Mouse (Mus musculus) forebrain, embryonic 16.5 days (tissue): ENCODE measurements around the gene Zfp316. TPM values are rescaled to one million over a fixed set of nuclear protein-coding genes. Genes with fewer than 3 reads are reported as not detected.

ENCODE experiments used
- ATAC-seq: fragments of 200-750 bp; cut with Nextera tagmentation; 2 replicates; pipeline ENCODE4 v1.8.0; 2017; ENCODE audit warnings: mild to moderate bottlenecking, moderate library complexity
- H3K27ac ChIP-seq: fragments of 300-500 bp; sonication (generic); 2 replicates; pipeline ENCODE4 v1.5.1; 2014; ENCODE audit warnings: low read length, control low read depth
- H3K27me3 ChIP-seq: fragments of 300-500 bp; sonication (generic); replicated peaks from 2 replicates; pipeline ENCODE4 v1.6.1; 2014; ENCODE audit warnings: low read length; ENCODE audit not compliant: control insufficient read depth, insufficient read depth
- H3K36me3 ChIP-seq: fragments of 300-500 bp; sonication (generic); 2 replicates; pipeline ENCODE4 v1.6.1; 2014; ENCODE audit not compliant: control insufficient read depth, insufficient read depth
- H3K4me1 ChIP-seq: fragments of 300-500 bp; sonication (generic); replicated peaks from 2 replicates; pipeline ENCODE4 v1.6.1; 2014; ENCODE audit warnings: low read length; ENCODE audit not compliant: control insufficient read depth, insufficient read depth
- H3K4me2 ChIP-seq: fragments of 300-500 bp; sonication (generic); 2 replicates; pipeline ENCODE4 v1.6.1; 2014; ENCODE audit warnings: mild to moderate bottlenecking, low read length, control low read depth
- H3K4me3 ChIP-seq: fragments of 300-500 bp; sonication (generic); replicated peaks from 2 replicates; pipeline ENCODE4 v1.5.1; 2014; ENCODE audit warnings: mild to moderate bottlenecking, low read length, control low read depth
- H3K9ac ChIP-seq: fragments of 300-500 bp; sonication (generic); replicated peaks from 2 replicates; pipeline ENCODE4 v1.6.1; 2014; ENCODE audit warnings: low read depth, low read length, control low read depth
- H3K9me3 ChIP-seq: fragments of 300-500 bp; sonication (generic); 2 replicates; pipeline ENCODE4 v1.6.1; 2016; ENCODE audit warnings: low read length; ENCODE audit not compliant: control insufficient read depth
- WGBS: fragments of 180-500 bp; shearing (Covaris S2); extraction: QIAGEN DNeasy Blood & Tissue Kit; methylation state at CpG from one replicate; pipeline ENCODE4 v1.1.7; 2014; 5-methylcytosine and 5-hydroxymethylcytosine counted together
- polyA plus RNA-seq: library from polyadenylated mRNA; unstranded; fragments of >200 nt; fragmentation: Nextera tagmentation; extraction: Ambion mirVana; gene quantifications from 2 replicates; pipeline ENCODE4 v1.2.1, GENCODE M21; 2015

The Zfp316 gene
- polyA plus RNA-seq, 1 experiment from 2014 or later: 9.5 TPM

- WGBS: 8% methylated on average over 75 of the region's 81 CpGs
- Histone ChIP-seq H3K4me1 (peaks cover 19% of the 10 kb centered on the region), H3K36me3 (peaks cover 20% of the 10 kb centered on the region), H3K27me3 (peaks cover 32% of the 10 kb centered on the region), H3K4me3 (peak overlapping the region; percentile 33), H3K27ac (no peak overlapping the region), H3K9ac (peak overlapping the region; percentile 24), H3K4me2 (peak overlapping the region; percentile 54), H3K9me3 (no peaks in the 10 kb centered on the region)
- peak; percentile 43 for ATAC-seq
Measured at GRCm38 (mm10) chr5:143253881-143254486, 15.8 kb downstream of the Zfp316 start.

GRCm38 (mm10) chr5:143253186-143253880, 16.5 kb downstream of the Zfp316 start:
- Histone ChIP-seq H3K4me2 (peak overlapping the region; percentile 54), H3K27me3 (peaks cover 32% of the 10 kb centered on the region), H3K27ac (no peak overlapping the region), H3K4me1 (peaks cover 19% of the 10 kb centered on the region), H3K9me3 (no peaks in the 10 kb centered on the region), H3K9ac (peak overlapping the region; percentile 24; the same call in 1 of the 2 replicates), H3K4me3 (peak overlapping the region; percentile 33), H3K36me3 (peaks cover 23% of the 10 kb centered on the region)
- peak; percentile 27; the same call in 1 of the 2 replicates for ATAC-seq
- WGBS: 7% methylated on average over 103 of the region's 103 CpGs

- WGBS: 49% methylated on average over 18 of the region's 18 CpGs
- ATAC-seq: no peak
- H3K9ac ChIP-seq: no peak overlapping the region; the same call in 1 of the 2 replicates
- peaks cover 23% of the 10 kb centered on the region for H3K36me3 ChIP-seq
- peaks cover 32% of the 10 kb centered on the region for H3K27me3 ChIP-seq
- H3K4me3 ChIP-seq: no peak overlapping the region
- H3K9me3 ChIP-seq: no peaks in the 10 kb centered on the region
- H3K4me2 ChIP-seq: no peak overlapping the region
- peaks cover 19% of the 10 kb centered on the region for H3K4me1 ChIP-seq
- H3K27ac ChIP-seq: no peak overlapping the region
Measured at GRCm38 (mm10) chr5:143252791-143253185, 17.0 kb downstream of the Zfp316 start.

DNA sequence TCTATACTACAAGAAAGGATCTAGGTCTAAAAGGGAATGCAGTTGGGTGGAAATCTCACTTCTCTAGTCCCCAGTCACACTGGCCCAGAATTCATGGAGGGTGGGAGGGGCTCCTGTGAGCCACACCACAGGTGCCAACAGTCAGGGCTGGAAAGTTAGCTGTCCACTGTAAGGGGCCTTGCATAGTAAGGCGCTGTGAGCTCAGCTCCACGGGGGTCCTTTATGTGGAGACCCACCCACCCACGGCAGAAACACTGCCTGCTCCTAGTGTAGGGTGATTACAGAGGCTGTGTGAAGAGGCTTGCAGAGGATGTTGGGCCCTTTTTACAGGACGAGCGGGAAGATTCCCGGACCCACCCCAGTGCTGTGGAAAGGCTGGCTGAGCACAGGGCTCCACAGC, 17.8 kb downstream of the Zfp316 start:
- peaks cover 30% of the 10 kb centered on the region for H3K36me3 ChIP-seq
- H3K9ac ChIP-seq: no peak overlapping the region
- no peak for ATAC-seq
- H3K27ac ChIP-seq: no peak overlapping the region
- no peaks in the 10 kb centered on the region for H3K9me3 ChIP-seq
- H3K4me2 ChIP-seq: no peak overlapping the region
- 58% methylated on average over 6 of the region's 6 CpGs for WGBS
- H3K4me1 ChIP-seq: peaks cover 19% of the 10 kb centered on the region
- H3K27me3 ChIP-seq: peaks cover 32% of the 10 kb centered on the region
- H3K4me3 ChIP-seq: no peak overlapping the region

DNA sequence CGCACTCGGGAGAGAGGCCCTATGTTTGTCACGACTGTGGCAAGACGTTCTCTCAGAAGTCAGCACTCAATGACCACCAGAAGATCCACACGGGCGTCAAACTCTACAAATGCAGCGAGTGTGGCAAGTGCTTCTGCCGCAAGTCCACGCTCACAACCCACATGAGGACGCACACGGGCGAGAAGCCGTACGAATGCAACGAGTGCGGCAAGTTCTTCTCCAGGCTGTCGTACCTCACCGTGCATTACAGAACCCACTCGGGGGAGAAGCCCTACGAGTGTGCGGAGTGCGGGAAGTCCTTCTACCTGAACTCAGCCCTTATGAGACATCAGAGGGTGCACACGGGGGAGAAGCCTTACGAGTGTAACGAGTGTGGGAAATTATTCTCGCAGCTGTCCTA, 24.9 kb downstream of the Zfp316 start:
- Histone ChIP-seq H3K27me3 (no peaks in the 10 kb centered on the region), H3K9ac (no peak overlapping the region), H3K27ac (no peak overlapping the region), H3K9me3 (no peaks in the 10 kb centered on the region), H3K4me2 (no peak overlapping the region), H3K36me3 (peaks cover 65% of the 10 kb centered on the region), H3K4me3 (no peak overlapping the region), H3K4me1 (no peaks in the 10 kb centered on the region)
- no peak for ATAC-seq
- WGBS: 97% methylated on average over 26 of the region's 26 CpGs

GRCm38 (mm10) chr5:143236036-143236435, 33.8 kb downstream of the Zfp316 start:
- Histone ChIP-seq H3K4me3 (peak overlapping the region; percentile 90), H3K36me3 (peaks cover 13% of the 10 kb centered on the region), H3K9me3 (no peaks in the 10 kb centered on the region), H3K27me3 (no peaks in the 10 kb centered on the region), H3K4me1 (peaks cover 21% of the 10 kb centered on the region), H3K4me2 (peak overlapping the region; percentile 93), H3K27ac (no peak overlapping the region), H3K9ac (peak overlapping the region; percentile 89)
- WGBS: 37% methylated on average over 9 of the region's 9 CpGs
- no peak for ATAC-seq

- H3K4me2 ChIP-seq: peak within 1 kb of the TSS; percentile 93
- no peaks in the 10 kb centered on the region for H3K27me3 ChIP-seq
- peaks cover 21% of the 10 kb centered on the region for H3K4me1 ChIP-seq
- H3K9me3 ChIP-seq: no peaks in the 10 kb centered on the region
- H3K4me3 ChIP-seq: peak within 1 kb of the TSS; percentile 90
- peak within 1 kb of the TSS; percentile 89 for H3K9ac ChIP-seq
- H3K27ac ChIP-seq: peak within 1 kb of the TSS; percentile 94
- WGBS: under 1% methylated on average over 58 of the region's 58 CpGs
- peaks cover 6% of the 10 kb centered on the region for H3K36me3 ChIP-seq
- ATAC-seq: peak; percentile 99
Measured at GRCm38 (mm10) chr5:143235028-143235693, 34.7 kb downstream of the Zfp316 start, which contains the start of gene Zfp12. Gene Zfp12 (plus strand): TSS chr5:143235163.

DNA sequence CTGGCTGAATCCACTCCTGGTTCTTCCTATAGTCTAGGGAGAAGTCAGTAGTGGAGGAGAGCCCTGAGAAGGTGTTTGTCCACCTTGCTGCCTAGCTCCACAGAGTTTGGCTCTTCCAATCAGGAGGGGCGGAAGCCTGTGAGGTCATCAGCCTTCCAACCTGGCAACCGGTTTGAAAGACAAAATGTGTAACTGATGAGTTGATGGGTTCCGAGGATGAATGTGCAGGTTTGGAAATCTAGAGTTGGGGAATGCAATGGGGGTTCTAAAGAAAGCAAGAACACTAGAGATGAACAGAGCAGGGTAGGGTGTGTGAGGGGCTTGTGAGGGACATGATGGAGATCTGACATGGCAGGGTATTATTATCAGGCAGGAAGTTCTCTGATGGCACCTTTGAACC, 43.0 kb downstream of the Zfp316 start, which contains the start of gene Spdye4a:
TSS of gene Spdye4a (minus strand) at position 101 of the 400 bp plus-strand sequence.
- no peak for ATAC-seq
- H3K9ac ChIP-seq: no peak within 1 kb of the TSS
- H3K9me3 ChIP-seq: peaks cover 7% of the 10 kb centered on the region
- H3K4me2 ChIP-seq: no peak within 1 kb of the TSS
- WGBS: 88% methylated on average over 3 of the region's 3 CpGs
- H3K27ac ChIP-seq: no peak within 1 kb of the TSS
- no peaks in the 10 kb centered on the region for H3K36me3 ChIP-seq
- no peaks in the 10 kb centered on the region for H3K4me1 ChIP-seq
- H3K27me3 ChIP-seq: no peaks in the 10 kb centered on the region
- H3K4me3 ChIP-seq: no peak within 1 kb of the TSS

- 90% methylated on average over 1 of the region's 1 CpGs for WGBS
- Histone ChIP-seq H3K4me2 (no peak overlapping the region), H3K4me3 (no peak overlapping the region), H3K4me1 (no peaks in the 10 kb centered on the region), H3K27ac (no peak overlapping the region), H3K9ac (no peak overlapping the region), H3K9me3 (no peaks in the 10 kb centered on the region), H3K36me3 (no peaks in the 10 kb centered on the region), H3K27me3 (no peaks in the 10 kb centered on the region)
- no peak for ATAC-seq
Measured at GRCm38 (mm10) chr5:143222287-143222686, 47.5 kb downstream of the Zfp316 start.
